Mouse (Mus musculus): Measurements from ENCODE around the gene Rdh16. TPM values are rescaled to one million over a fixed set of nuclear protein-coding genes. Genes with fewer than 3 reads are reported as not detected.
"Not testable (repeated sequence)": the region's sequence is repeated elsewhere in the genome, so short reads cannot be mapped to it uniquely, and the experiment has no call there.

The Rdh16 gene
- total RNA-seq, 2 experiments from 2014 or later, result 0.93 to 4.0 TPM

- DNase-seq (ENCODE audit: low spot score in 2 of 2), result no peak
Observed at GRCm38 (mm10) chr10:127829121-127829520, 28.2 kb downstream of the Rdh16 start.

GRCm38 (mm10) chr10:127834186-127834585 is 33.2 kb downstream of the Rdh16 start:
- DNase-seq (ENCODE audit: low spot score in 2 of 2), result not testable (repeated sequence)

- DNase-seq (ENCODE audit: low spot score in 2 of 2), result no peak
Observed at GRCm38 (mm10) chr10:127835292-127835691, 34.3 kb downstream of the Rdh16 start.

- peak; percentile 15 to 31 for DNase-seq (ENCODE audit: low spot score in 2 of 2)
Observed at GRCm38 (mm10) chr10:127837793-127838192, 36.8 kb downstream of the Rdh16 start.

- DNase-seq (ENCODE audit: low spot score in 2 of 2), result no peak
Observed at GRCm38 (mm10) chr10:127838539-127838938, 37.6 kb downstream of the Rdh16 start.

- DNase-seq (ENCODE audit: low spot score in 2 of 2), result no peak
Observed at GRCm38 (mm10) chr10:127840776-127841175, 39.8 kb downstream of the Rdh16 start.

GRCm38 (mm10) chr10:127845945-127846344 is 45.0 kb downstream of the Rdh16 start:
- DNase-seq (ENCODE audit: low spot score in 2 of 2), result not testable (repeated sequence)

GRCm38 (mm10) chr10:127848089-127848488 is 47.1 kb downstream of the Rdh16 start:
- no peak for DNase-seq (ENCODE audit: low spot score in 2 of 2)

GRCm38 (mm10) chr10:127849628-127850027 is 48.7 kb downstream of the Rdh16 start, which contains the start of gene Rdh19:
Gene Rdh19 (plus strand): TSS chr10:127849928.
- DNase-seq (ENCODE audit: low spot score in 2 of 2), result no peak

GRCm38 (mm10) chr10:127856376-127856775 is 55.4 kb downstream of the Rdh16 start:
- no peak for DNase-seq (ENCODE audit: low spot score in 2 of 2)

- no peak for DNase-seq (ENCODE audit: low spot score in 2 of 2)
Observed at GRCm38 (mm10) chr10:127864931-127865330, 64.0 kb downstream of the Rdh16 start.

GRCm38 (mm10) chr10:127866232-127866631 is 65.3 kb downstream of the Rdh16 start, which contains the start of gene Rdh16f2:
Gene Rdh16f2 (plus strand): TSS chr10:127866474.
- no peak for DNase-seq (ENCODE audit: low spot score in 2 of 2)

GRCm38 (mm10) chr10:127872484-127872883 is 71.5 kb downstream of the Rdh16 start:
- peak in 1 of 2 experiments; percentile 15 for DNase-seq (ENCODE audit: low spot score in 2 of 2)

- DNase-seq (ENCODE audit: low spot score in 2 of 2), result no peak
Observed at GRCm38 (mm10) chr10:127877681-127878080, 76.7 kb downstream of the Rdh16 start.

GRCm38 (mm10) chr10:127878262-127879057 is 77.5 kb downstream of the Rdh16 start:
- no peak for DNase-seq (ENCODE audit: low spot score in 2 of 2)

- no peak for DNase-seq (ENCODE audit: low spot score in 2 of 2)
Observed at GRCm38 (mm10) chr10:127879155-127879688, 78.3 kb downstream of the Rdh16 start.

- no peak for DNase-seq (ENCODE audit: low spot score in 2 of 2)
Observed at GRCm38 (mm10) chr10:127881041-127881440, 80.1 kb downstream of the Rdh16 start.

- DNase-seq (ENCODE audit: low spot score in 2 of 2), result no peak
Observed at GRCm38 (mm10) chr10:127886551-127886950, 85.6 kb downstream of the Rdh16 start.

GRCm38 (mm10) chr10:127886971-127887370 is 86.0 kb downstream of the Rdh16 start:
- DNase-seq (ENCODE audit: low spot score in 2 of 2), result no peak

GRCm38 (mm10) chr10:127888605-127889004 is 87.7 kb downstream of the Rdh16 start, which contains the start of gene Rdh7:
Gene Rdh7 (minus strand): TSS chr10:127888817.
- no peak for DNase-seq (ENCODE audit: low spot score in 2 of 2)

- no peak for DNase-seq (ENCODE audit: low spot score in 2 of 2)
Observed at GRCm38 (mm10) chr10:127891481-127891880, 90.5 kb downstream of the Rdh16 start.
